Mouse (Mus musculus) spleen, adult 2 months (tissue): Measurements from ENCODE around the gene Dnajc16. TPM values are rescaled to one million over a fixed set of nuclear protein-coding genes. Genes with fewer than 3 reads are reported as not detected.
A peak's percentile ranks its signal among the peaks of the same experiment; 100 is the strongest.

Experiments used
- DNase-seq, 2 experiments: peaks; one replicate each; pipeline versions ENCODE4 v3.0.0 to v3.0.0-alpha.2; 2012 to 2021; ENCODE audit warnings: low spot score in 2 of 2, low read depth in 1 of 2
- H3K27ac ChIP-seq: fragments of 200-500 bp; 2 replicates; pipeline ENCODE4 v1.5.1; 2012; ENCODE audit warnings: low read length, inconsistent platforms; ENCODE audit not compliant: insufficient read depth
- H3K27me3 ChIP-seq: fragments of 200-500 bp; 2 replicates; pipeline ENCODE4 v1.6.1; 2012; ENCODE audit warnings: mild to moderate bottlenecking, moderate library complexity, low read length, inconsistent platforms; ENCODE audit not compliant: control insufficient read depth, insufficient read depth
- H3K36me3 ChIP-seq: fragments of 200-500 bp; 2 replicates; pipeline ENCODE4 v1.6.1; 2012; ENCODE audit warnings: mild to moderate bottlenecking, low read length, inconsistent platforms; ENCODE audit not compliant: control insufficient read depth, insufficient read depth
- H3K4me1 ChIP-seq: fragments of 200-500 bp; 2 replicates; pipeline ENCODE4 v1.6.1; 2011; ENCODE audit warnings: inconsistent platforms; ENCODE audit not compliant: control insufficient read depth, insufficient read depth, insufficient read length
- H3K4me3 ChIP-seq: fragments of 200-500 bp; 2 replicates; pipeline ENCODE4 v1.5.1; 2011; ENCODE audit warnings: mild to moderate bottlenecking, inconsistent platforms; ENCODE audit not compliant: insufficient read depth, insufficient read length; ENCODE audit errors: extremely low read depth
- CTCF ChIP-seq: fragments of 200-500 bp; IDR thresholded peaks from 2 replicates; pipeline ENCODE4 v1.5.1; 2011; ENCODE audit warnings: mild to moderate bottlenecking, inconsistent platforms; ENCODE audit not compliant: insufficient read depth, insufficient read length, insufficient replicate concordance; ENCODE audit errors: extremely low read depth
- POLR2A ChIP-seq: fragments of 200-500 bp; IDR thresholded peaks from 2 replicates; pipeline ENCODE4 v1.6.1; 2011; ENCODE audit warnings: low read depth, low read length, inconsistent platforms
- WGBS: fragments of 180-500 bp; shearing (Covaris S2); methylation state at CpG from one replicate; pipeline ENCODE4 v1.1.7; 2018; 5-methylcytosine and 5-hydroxymethylcytosine counted together
- polyA plus RNA-seq: library from polyadenylated mRNA; depleted of rRNA; stranded (reverse); fragments of >200 nt; gene quantifications from 2 replicates; pipeline ENCODE4 v1.2.3, GENCODE M21; 2012

Dnajc16 gene
- polyA plus RNA-seq, 1 experiment, result 6.6 TPM

GRCm38 (mm10) chr4:141749557-141749956 lies 41.2 kb downstream of the Dnajc16 start:
- Histone ChIP-seq H3K27ac (no peak overlapping the region), H3K4me1 (no peaks in the 10 kb centered on the region), H3K27me3 (0 out of 2 replicates have a peak, but pooled peaks cover 2% of the 10 kb centered on the region), H3K36me3 (no peaks in the 10 kb centered on the region), H3K4me3 (no peak overlapping the region)
- 77% methylated on average over 11 of the region's 11 CpGs for WGBS
- DNase-seq, result no peak
- TF ChIP-seq POLR2A, result no peak
- TF ChIP-seq CTCF, result no peak

GRCm38 (mm10) chr4:141746578-141747346 lies 44.0 kb downstream of the Dnajc16 start, which contains the start of gene Agmat:
Gene Agmat (plus strand): TSS chr4:141746672.
- no peak for DNase-seq
- WGBS, result 55% methylated on average over 25 of the region's 25 CpGs
- Histone ChIP-seq H3K27me3 (0 out of 2 replicates have a peak, but pooled peaks cover 2% of the 10 kb centered on the region), H3K36me3 (no peaks in the 10 kb centered on the region), H3K4me3 (no peak within 1 kb of the TSS), H3K27ac (no peak within 1 kb of the TSS), H3K4me1 (no peaks in the 10 kb centered on the region)
- TF ChIP-seq POLR2A (no peak), CTCF (no peak)

- Histone ChIP-seq H3K27me3 (0 out of 2 replicates have a peak, but pooled peaks cover 2% of the 10 kb centered on the region), H3K36me3 (no peaks in the 10 kb centered on the region), H3K4me3 (no peak overlapping the region), H3K27ac (no peak overlapping the region), H3K4me1 (no peaks in the 10 kb centered on the region)
- 93% methylated on average over 4 of the region's 4 CpGs for WGBS
- DNase-seq, result no peak
- TF ChIP-seq POLR2A, result no peak
Measured at GRCm38 (mm10) chr4:141742381-141742780, 48.4 kb downstream of the Dnajc16 start.

- no peak for DNase-seq
- TF ChIP-seq POLR2A (no peak), CTCF (no peak)
- 0 out of 2 replicates have a peak, but pooled peaks cover 2% of the 10 kb centered on the region for H3K27me3 ChIP-seq
- 68% methylated on average over 9 of the region's 9 CpGs for WGBS
- no peak overlapping the region for H3K27ac ChIP-seq
- H3K36me3 ChIP-seq, result no peaks in the 10 kb centered on the region
- H3K4me1 ChIP-seq, result no peaks in the 10 kb centered on the region
- H3K4me3 ChIP-seq, result no peak overlapping the region
Measured at GRCm38 (mm10) chr4:141741856-141742255, 48.9 kb downstream of the Dnajc16 start.

DNA sequence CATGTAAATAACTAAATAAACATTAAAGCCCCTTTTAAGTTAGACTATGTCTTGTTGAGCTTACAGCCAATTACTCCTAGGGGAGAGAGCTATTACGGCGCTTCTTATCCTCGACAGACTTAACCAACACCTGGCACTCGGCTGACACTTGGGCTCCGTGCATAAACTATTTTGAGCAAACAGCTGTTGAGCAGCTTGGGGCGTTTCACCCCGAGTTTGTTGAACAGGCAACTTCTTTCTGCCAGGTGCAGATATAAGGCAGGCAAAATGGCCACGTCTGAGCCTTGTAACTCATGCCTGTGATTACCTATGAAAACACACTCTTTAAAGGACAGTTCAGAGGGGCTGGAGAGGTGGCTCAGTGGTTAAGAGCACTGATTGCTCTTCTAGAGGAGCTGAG lies 52.7 kb downstream of the Dnajc16 start:
- H3K36me3 ChIP-seq, result no peaks in the 10 kb centered on the region
- 47% methylated on average over 8 of the region's 8 CpGs for WGBS
- H3K27ac ChIP-seq, result no peak overlapping the region
- no peak for DNase-seq
- no peaks in the 10 kb centered on the region for H3K4me1 ChIP-seq
- TF ChIP-seq CTCF (no peak), POLR2A (no peak)
- no peaks in the 10 kb centered on the region for H3K27me3 ChIP-seq
- H3K4me3 ChIP-seq, result no peak overlapping the region

- Histone ChIP-seq H3K27me3 (no peaks in the 10 kb centered on the region), H3K27ac (no peak overlapping the region), H3K4me1 (no peaks in the 10 kb centered on the region), H3K4me3 (no peak overlapping the region), H3K36me3 (no peaks in the 10 kb centered on the region)
- TF ChIP-seq CTCF (no peak), POLR2A (no peak)
- DNase-seq, result no peak
- WGBS, result 68% methylated on average over 4 of the region's 4 CpGs
Measured at GRCm38 (mm10) chr4:141736856-141737255, 53.9 kb downstream of the Dnajc16 start.

DNA sequence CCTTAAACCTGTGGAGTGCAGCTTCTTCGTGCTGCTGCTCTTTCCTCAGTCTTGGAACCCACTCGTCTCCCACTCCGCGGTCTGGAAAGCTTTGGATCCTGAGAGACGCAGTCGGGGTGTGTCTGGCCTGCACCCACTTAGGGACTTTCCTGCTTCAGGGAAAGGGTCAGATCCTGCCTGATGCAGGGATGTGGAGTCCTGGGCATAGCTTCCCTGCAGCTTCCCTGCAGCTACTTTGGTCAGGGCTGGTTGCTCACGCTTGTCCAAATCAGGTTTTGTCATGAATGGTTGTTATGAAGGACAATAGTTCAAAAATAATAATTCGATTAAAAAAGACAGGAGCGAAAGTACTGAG lies 55.5 kb downstream of the Dnajc16 start:
- Histone ChIP-seq H3K36me3 (no peaks in the 10 kb centered on the region), H3K27me3 (no peaks in the 10 kb centered on the region), H3K4me3 (peak overlapping the region; percentile 39; the same call in 1 of the 2 replicates), H3K27ac (no peak overlapping the region), H3K4me1 (no peaks in the 10 kb centered on the region)
- no peak for DNase-seq
- 39% methylated on average over 9 of the region's 9 CpGs for WGBS
- TF ChIP-seq POLR2A (no peak), CTCF (no peak)
